Mouse (Mus musculus) lung, postnatal 0 days (tissue): ENCODE data around the gene Zar1l. TPM values are rescaled to one million over a fixed set of nuclear protein-coding genes. Genes with fewer than 3 reads are reported as not detected.
A peak's percentile ranks its signal among the peaks of the same experiment; 100 is the strongest.

ENCODE experiments used
- ATAC-seq: fragments of 200-750 bp; cut with Nextera tagmentation; 2 replicates; pipeline ENCODE4 v1.8.0; 2017; ENCODE audit warnings: moderate library complexity
- DNase-seq: peaks from one replicate; pipeline ENCODE4 v3.0.0-alpha.2; 2016; ENCODE audit warnings: low spot score
- H3K27ac ChIP-seq: fragments of 300-500 bp; sonication (generic); 2 replicates; pipeline ENCODE4 v1.5.1; 2014; ENCODE audit warnings: antibody characterized with exemption, mild to moderate bottlenecking, low read length, mixed read lengths
- H3K27me3 ChIP-seq: fragments of 300-500 bp; sonication (generic); replicated peaks from 2 replicates; pipeline ENCODE4 v1.6.1; 2014; ENCODE audit warnings: low read length, mixed read lengths; ENCODE audit not compliant: insufficient read depth
- H3K36me3 ChIP-seq: fragments of 300-500 bp; sonication (generic); 2 replicates; pipeline ENCODE4 v1.6.1; 2014; ENCODE audit warnings: low read length, mixed read lengths; ENCODE audit not compliant: insufficient read depth
- H3K4me1 ChIP-seq: fragments of 300-500 bp; sonication (generic); 2 replicates; pipeline ENCODE4 v1.6.1; 2014; ENCODE audit warnings: antibody characterized with exemption, low read depth, low read length, mixed read lengths; ENCODE audit not compliant: insufficient read depth
- H3K4me2 ChIP-seq: fragments of 300-500 bp; sonication (generic); replicated peaks from 2 replicates; pipeline ENCODE4 v1.6.1; 2014; ENCODE audit warnings: low read depth, mild to moderate bottlenecking, low read length, moderate library complexity, mixed read lengths
- H3K4me3 ChIP-seq: fragments of 300-500 bp; sonication (generic); 2 replicates; pipeline ENCODE4 v1.5.1; 2014; ENCODE audit warnings: low read depth, low read length
- H3K9ac ChIP-seq: fragments of 300-500 bp; sonication (generic); replicated peaks from 2 replicates; pipeline ENCODE4 v1.6.1; 2014; ENCODE audit warnings: low read depth, mild to moderate bottlenecking
- H3K9me3 ChIP-seq: fragments of 300-500 bp; sonication (generic); 2 replicates; pipeline ENCODE4 v1.6.1; 2016; ENCODE audit warnings: low read length, mixed read lengths
- CTCF ChIP-seq: IDR thresholded peaks from 2 replicates; pipeline ENCODE4 v1.5.1; 2016; ENCODE audit warnings: antibody characterized with exemption, mild to moderate bottlenecking
- EP300 ChIP-seq: IDR thresholded peaks from 2 replicates; pipeline ENCODE4 v1.6.1; 2016; ENCODE audit warnings: antibody characterized with exemption, mild to moderate bottlenecking, control low read depth
- WGBS: fragments of 180-500 bp; shearing (Covaris S2); extraction: QIAGEN DNeasy Blood & Tissue Kit; methylation state at CpG from one replicate; pipeline ENCODE4 v1.1.7; 2014; 5-methylcytosine and 5-hydroxymethylcytosine counted together
- polyA plus RNA-seq: library from polyadenylated mRNA; unstranded; fragments of >200 nt; fragmentation: Nextera tagmentation; extraction: Ambion mirVana; gene quantifications from 2 replicates; pipeline ENCODE4 v1.2.1, GENCODE M21; 2015

Gene Zar1l
- polyA plus RNA-seq, result not detected in 2 replicates

DNA sequence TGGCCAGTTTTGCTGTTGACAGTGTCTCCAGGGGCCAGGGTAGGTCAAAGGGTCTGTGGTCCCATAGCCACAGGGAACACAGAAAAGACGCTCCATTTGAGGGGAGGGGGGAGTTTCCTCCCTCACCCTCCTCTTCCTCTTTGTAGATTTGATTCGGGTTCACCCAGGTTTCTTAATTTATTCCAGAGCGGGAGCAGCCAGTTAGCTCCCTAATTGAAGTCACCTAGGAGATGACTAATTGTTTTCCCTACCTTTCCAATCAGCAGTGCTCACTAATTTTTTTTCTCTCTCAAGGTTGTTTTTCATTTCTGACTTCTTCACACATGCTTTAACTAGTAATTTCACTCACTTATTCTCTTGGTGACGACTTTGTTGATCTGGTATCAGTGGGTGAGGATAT, at the start of gene Zar1l:
Gene Zar1l, minus strand, starts transcription at position 101 of the 400 bp plus-strand sequence.
- no peaks in the 10 kb centered on the region for H3K4me1 ChIP-seq
- H3K36me3 ChIP-seq, result no peaks in the 10 kb centered on the region

DNA sequence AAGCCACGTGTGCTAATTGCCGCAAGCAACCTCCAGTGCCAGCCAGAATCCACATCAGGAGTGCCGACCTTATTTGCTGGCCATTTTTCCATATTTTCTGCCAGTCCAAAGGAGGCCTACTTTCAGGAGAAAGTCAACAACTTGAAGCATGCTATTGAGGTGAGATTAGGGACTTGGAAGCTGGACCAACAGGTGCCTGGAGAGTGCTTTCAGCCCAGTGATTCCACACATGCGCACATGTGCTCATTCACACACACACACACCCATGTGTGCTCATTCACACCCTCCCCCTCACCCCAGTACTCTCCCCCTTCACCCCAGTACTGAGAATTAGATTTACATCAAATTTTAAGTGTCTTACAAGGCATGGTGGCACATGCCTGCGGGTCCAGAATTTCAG, 49.0 kb upstream of the Zar1l start:
- TF ChIP-seq EP300 (no peak), CTCF (no peak)
- no peaks in the 10 kb centered on the region for H3K9me3 ChIP-seq
- H3K4me2 ChIP-seq, result no peak overlapping the region
- no peaks in the 10 kb centered on the region for H3K36me3 ChIP-seq
- no peak overlapping the region for H3K4me3 ChIP-seq
- ATAC-seq (peak; percentile 89), DNase-seq (peak; percentile 78)
- H3K9ac ChIP-seq, result no peak overlapping the region
- H3K4me1 ChIP-seq, result no peaks in the 10 kb centered on the region
- 60% methylated on average over 5 of the region's 5 CpGs for WGBS
- no peaks in the 10 kb centered on the region for H3K27me3 ChIP-seq
- H3K27ac ChIP-seq, result no peak overlapping the region

More for the DNA sequence above, at the start of gene Zar1l:
- Histone ChIP-seq H3K4me2 (no peak within 1 kb of the TSS), H3K4me3 (no peak within 1 kb of the TSS), H3K9ac (no peak within 1 kb of the TSS), H3K27ac (no peak within 1 kb of the TSS), H3K9me3 (no peaks in the 10 kb centered on the region), H3K27me3 (no peaks in the 10 kb centered on the region)
- DNase-seq (no peak), ATAC-seq (no peak)
- no peak for TF ChIP-seq CTCF
- no peak for TF ChIP-seq EP300
- 68% methylated on average over 4 of the region's 4 CpGs for WGBS

DNA sequence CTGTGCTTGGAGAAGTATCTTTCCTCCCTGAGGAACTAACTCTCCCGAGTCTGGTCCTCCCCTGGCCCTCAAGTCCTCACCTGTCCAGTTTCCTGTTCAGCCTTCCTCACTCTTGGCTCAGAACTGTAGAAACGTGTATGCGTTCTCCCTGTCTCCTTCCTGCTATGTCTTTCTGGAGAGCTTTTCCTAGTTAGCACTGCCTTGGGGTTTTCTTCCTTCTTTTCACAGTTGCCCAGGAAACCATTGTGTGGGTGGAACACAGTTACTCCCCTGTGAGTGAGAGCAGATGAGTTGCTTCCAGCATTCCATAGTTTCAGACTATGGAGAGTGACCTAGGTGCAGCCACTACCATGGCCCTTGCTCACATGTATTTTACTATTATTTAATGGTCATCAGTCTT, 48.3 kb upstream of the Zar1l start:
- ATAC-seq (peak; percentile 50), DNase-seq (peak; percentile 36)
- H3K4me3 ChIP-seq, result no peak overlapping the region
- H3K36me3 ChIP-seq, result no peaks in the 10 kb centered on the region
- H3K4me2 ChIP-seq, result no peak overlapping the region
- H3K9ac ChIP-seq, result no peak overlapping the region
- no peaks in the 10 kb centered on the region for H3K9me3 ChIP-seq
- H3K4me1 ChIP-seq, result no peaks in the 10 kb centered on the region
- WGBS, result 39% methylated on average over 3 of the region's 3 CpGs
- TF ChIP-seq EP300 (no peak), CTCF (no peak)
- no peaks in the 10 kb centered on the region for H3K27me3 ChIP-seq
- no peak overlapping the region for H3K27ac ChIP-seq

DNA sequence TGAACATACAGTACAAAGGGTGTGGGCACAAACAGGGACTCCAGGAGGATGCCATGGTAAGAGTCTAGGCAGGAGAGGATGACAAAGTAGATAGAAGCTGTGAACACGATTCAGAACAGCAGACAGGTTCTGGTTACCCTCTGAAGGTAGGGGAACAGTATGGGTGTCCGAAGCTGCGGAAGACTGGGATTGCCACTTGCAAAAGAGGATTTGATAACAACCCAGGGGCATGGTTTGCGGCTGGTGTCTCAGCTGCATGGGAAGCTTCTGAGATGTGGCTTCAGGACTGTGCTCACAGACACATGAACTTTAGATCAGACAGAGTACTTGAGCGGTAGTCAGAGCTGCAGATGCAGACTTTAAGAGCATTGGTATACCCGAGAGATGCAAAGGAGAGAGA, 46.5 kb upstream of the Zar1l start:
- no peak overlapping the region for H3K9ac ChIP-seq
- H3K27ac ChIP-seq, result no peak overlapping the region
- H3K27me3 ChIP-seq, result no peaks in the 10 kb centered on the region
- H3K4me1 ChIP-seq, result no peaks in the 10 kb centered on the region
- H3K4me2 ChIP-seq, result no peak overlapping the region
- 94% methylated on average over 6 of the region's 6 CpGs for WGBS
- ATAC-seq (no peak), DNase-seq (no peak)
- H3K9me3 ChIP-seq, result no peaks in the 10 kb centered on the region
- H3K4me3 ChIP-seq, result no peak overlapping the region
- TF ChIP-seq EP300 (no peak), CTCF (no peak)
- no peaks in the 10 kb centered on the region for H3K36me3 ChIP-seq

DNA sequence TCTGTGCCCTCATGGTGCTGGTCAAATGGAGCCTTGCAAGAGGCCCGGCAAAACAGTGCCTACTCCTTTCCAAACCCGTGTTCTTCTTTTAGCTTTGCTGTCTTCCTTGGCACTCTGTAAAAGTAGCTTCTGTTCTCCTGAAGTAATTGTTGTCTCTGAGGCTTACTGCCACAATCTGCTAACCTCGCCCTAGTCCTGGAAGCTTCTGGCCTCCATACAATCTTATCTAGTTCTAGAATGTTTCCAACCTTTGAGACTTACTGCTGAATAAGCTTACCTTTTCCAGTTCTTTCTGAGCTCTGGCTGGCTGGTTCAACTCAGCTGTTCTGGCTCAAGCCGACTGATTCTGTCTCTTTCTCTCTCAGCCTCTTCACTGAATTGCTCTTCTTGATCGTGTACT, 43.8 kb upstream of the Zar1l start:
- no peak overlapping the region for H3K4me3 ChIP-seq
- H3K27ac ChIP-seq, result no peak overlapping the region
- no peaks in the 10 kb centered on the region for H3K9me3 ChIP-seq
- no peak overlapping the region for H3K4me2 ChIP-seq
- 0 out of 2 replicates have a peak, but pooled peaks cover 7% of the 10 kb centered on the region for H3K36me3 ChIP-seq
- DNase-seq, result no peak
- H3K27me3 ChIP-seq, result no peaks in the 10 kb centered on the region
- WGBS, result 93% methylated on average over 5 of the region's 5 CpGs
- ATAC-seq, result no peak
- no peak for TF ChIP-seq CTCF
- TF ChIP-seq EP300, result no peak
- H3K4me1 ChIP-seq, result no peaks in the 10 kb centered on the region
- H3K9ac ChIP-seq, result no peak overlapping the region

DNA sequence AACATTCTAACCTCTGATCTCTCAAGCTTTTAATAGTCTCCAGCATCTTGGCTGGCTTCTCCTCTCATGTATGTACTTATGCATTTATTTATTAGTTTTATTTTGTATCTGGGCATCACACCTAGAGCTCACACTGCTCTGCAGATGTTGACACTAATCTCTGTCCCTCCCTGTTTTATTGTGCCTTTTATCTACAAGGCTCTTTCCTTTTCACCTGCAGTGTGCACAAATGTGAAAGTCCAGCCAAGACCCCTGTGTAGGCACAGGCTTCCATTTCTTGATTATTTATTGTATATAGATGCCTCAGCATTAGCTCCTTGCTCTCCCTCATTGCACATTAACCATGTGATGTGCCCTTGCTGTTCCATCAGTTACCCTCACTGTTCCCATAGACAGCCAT, 43.4 kb upstream of the Zar1l start:
- H3K9me3 ChIP-seq, result no peaks in the 10 kb centered on the region
- DNase-seq, result no peak
- ATAC-seq, result no peak
- TF ChIP-seq CTCF, result no peak
- TF ChIP-seq EP300, result no peak
- H3K27ac ChIP-seq, result no peak overlapping the region
- no peak overlapping the region for H3K4me3 ChIP-seq
- H3K27me3 ChIP-seq, result no peaks in the 10 kb centered on the region
- 0 out of 2 replicates have a peak, but pooled peaks cover 7% of the 10 kb centered on the region for H3K36me3 ChIP-seq
- no peaks in the 10 kb centered on the region for H3K4me1 ChIP-seq
- H3K9ac ChIP-seq, result no peak overlapping the region
- H3K4me2 ChIP-seq, result no peak overlapping the region

DNA sequence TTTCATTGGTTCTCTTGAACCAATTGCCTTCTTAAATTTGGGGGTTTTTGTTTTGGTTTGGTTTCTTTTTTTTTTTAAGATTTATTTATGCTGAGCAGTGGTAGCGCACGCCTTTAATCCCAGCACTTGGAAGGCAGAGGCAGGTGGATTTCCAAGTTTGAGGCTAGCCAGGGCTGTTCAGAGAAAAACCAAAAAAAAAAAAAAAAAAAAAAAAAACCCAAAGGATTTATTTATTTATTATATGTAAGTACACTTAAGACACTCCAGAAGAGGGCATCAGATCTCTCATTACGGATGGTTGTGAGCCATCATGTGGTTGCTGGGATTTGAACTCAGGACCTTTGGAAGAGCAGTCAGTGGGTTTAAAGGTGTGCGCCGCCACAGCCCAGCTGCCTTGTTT, 42.9 kb upstream of the Zar1l start:
- Histone ChIP-seq H3K36me3 (0 out of 2 replicates have a peak, but pooled peaks cover 7% of the 10 kb centered on the region), H3K27me3 (no peaks in the 10 kb centered on the region), H3K27ac (no peak overlapping the region), H3K9me3 (no peaks in the 10 kb centered on the region), H3K4me3 (no peak overlapping the region), H3K9ac (no peak overlapping the region), H3K4me2 (no peak overlapping the region), H3K4me1 (no peaks in the 10 kb centered on the region)
- TF ChIP-seq CTCF (no peak), EP300 (no peak)
- DNase-seq, result no peak
- 88% methylated on average over 5 of the region's 5 CpGs for WGBS
- ATAC-seq, result no peak
